ENCODE assay signal across 28 mouse cellular contexts in the genomic region with DNA sequence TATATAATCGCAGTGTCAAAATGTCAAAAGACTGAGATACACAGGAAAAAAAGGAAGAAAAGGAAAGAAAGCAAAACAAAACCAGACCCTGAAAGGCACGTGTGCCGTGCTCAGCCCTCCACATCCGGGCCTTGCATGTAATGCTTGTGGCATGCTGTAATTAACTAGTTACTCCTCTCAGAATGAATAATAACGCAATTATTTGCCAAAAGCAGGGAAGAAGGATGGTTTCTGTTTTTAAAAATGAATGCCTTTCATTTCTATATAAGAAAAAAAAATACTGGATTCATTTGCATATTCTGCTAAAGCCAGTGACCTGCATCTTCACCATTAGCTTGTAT.
DNase-seq lines count a peak whose midpoint lies in the region; ATAC-seq and TF ChIP-seq lines count a peak whose summit lies in the region.
"Had no signal": no experiment of that assay in that cellular context is flagged by ENCODE, and none has a peak within 500 bp of the region (broad histone marks: within the 10 kb centered on the region; RNA-seq: fewer than 3 reads in every experiment).

No protein-coding gene starts in this region.

- no peak overlapping the region for H3K4me3 ChIP-seq in forebrain, embryonic 12.5 days (replicated peaks)
- no peak overlapping the region for H3K4me3 ChIP-seq in forebrain, embryonic 11.5 days (ENCODE audit: low read depth, low read length)
- no peak overlapping the region for H3K4me3 ChIP-seq in C2C12 (ENCODE audit: insufficient read depth, poor library complexity, severe bottlenecking)
- H3K4me3 ChIP-seq in embryonic fibroblast, embryonic 13.5 days (ENCODE audit: insufficient read depth, low read length) = no peak overlapping the region
- no peak overlapping the region for H3K4me3 ChIP-seq in myocyte
- H3K4me3 ChIP-seq in thymus, adult 2 months (ENCODE audit: control insufficient read depth, insufficient read depth, low read length) = no peak overlapping the region
- H3K4me3 ChIP-seq: embryonic facial prominence, embryonic 10.5 days; embryonic facial prominence, embryonic 15.5 days; heart, embryonic 13.5 days; hindbrain, embryonic 10.5 days; hindbrain, embryonic 15.5 days; kidney, embryonic 15.5 days; left cerebral cortex, adult 2 months; limb, embryonic 13.5 days had no signal

- no peak for TF ChIP-seq POLR2A in embryonic fibroblast, embryonic 13.5 days (IDR thresholded peaks at IDR 0.05; ENCODE audit: low read depth, low read length)
- TF ChIP-seq POLR2A in myocyte (IDR thresholded peaks at IDR 0.05; ENCODE audit: insufficient read length, low read depth) = no peak
- TF ChIP-seq POLR2A in thymus, adult 2 months (IDR thresholded peaks at IDR 0.05; ENCODE audit: control insufficient read depth, extremely low read depth, insufficient read depth, low read length, poor library complexity) = no peak

- H3K9me3 ChIP-seq in forebrain, embryonic 12.5 days = no peaks in the 10 kb centered on the region
- no peaks in the 10 kb centered on the region for H3K9me3 ChIP-seq in forebrain, embryonic 11.5 days (ENCODE audit: control insufficient read depth, low read length)
- H3K9me3 ChIP-seq: embryonic facial prominence, embryonic 10.5 days; embryonic facial prominence, embryonic 15.5 days; G1E; heart, embryonic 13.5 days; hindbrain, embryonic 10.5 days; hindbrain, embryonic 15.5 days; kidney, embryonic 15.5 days; limb, embryonic 13.5 days had no signal

- H3K4me1 ChIP-seq in forebrain, embryonic 12.5 days = peaks cover 8% of the 10 kb centered on the region; the same call in 1 of the 2 replicates
- H3K4me1 ChIP-seq in forebrain, embryonic 11.5 days (replicated peaks; ENCODE audit: control insufficient read depth, insufficient read depth, low read length) = no peaks in the 10 kb centered on the region
- H3K4me1 ChIP-seq in embryonic fibroblast, embryonic 13.5 days (ENCODE audit: control insufficient read depth, insufficient read depth, low read length) = peaks cover 11% of the 10 kb centered on the region
- H3K4me1 ChIP-seq in thymus, adult 2 months (replicated peaks; ENCODE audit: control insufficient read depth, insufficient read depth, low read length) = no peaks in the 10 kb centered on the region
- H3K4me1 ChIP-seq: embryonic facial prominence, embryonic 10.5 days; heart, embryonic 13.5 days; hindbrain, embryonic 10.5 days; kidney, embryonic 15.5 days had no signal

- no peak for DNase-seq in forebrain, embryonic 11.5 days (ENCODE audit: low spot score)
- DNase-seq in thymus, adult 2 months = no peak
- DNase-seq in thymus, postnatal 4 days = no peak
- DNase-seq: adrenal gland, adult 2 months; adrenal gland, postnatal 36 days; cerebellum, adult 2 months; cerebellum, postnatal 14 days; heart, postnatal 10 days; kidney, adult 18-20 months; kidney, postnatal 25 days; lung, postnatal 36 days had no signal

- no peak for TF ChIP-seq CTCF in C2C12 (IDR thresholded peaks at IDR 0.05; ENCODE audit: control insufficient read depth, insufficient read depth, insufficient read length)
- no peak for TF ChIP-seq CTCF in embryonic fibroblast, embryonic 13.5 days (IDR thresholded peaks at IDR 0.05; ENCODE audit: borderline replicate concordance, insufficient read depth, low read length)
- TF ChIP-seq CTCF in thymus, adult 2 months (IDR thresholded peaks at IDR 0.05; ENCODE audit: borderline replicate concordance, control insufficient read depth, extremely low read depth, insufficient read depth, low read length, poor library complexity) = no peak

- H3K36me3 ChIP-seq in forebrain, embryonic 12.5 days (replicated peaks) = no peaks in the 10 kb centered on the region
- no peaks in the 10 kb centered on the region for H3K36me3 ChIP-seq in forebrain, embryonic 11.5 days (ENCODE audit: control insufficient read depth, insufficient read depth, low read length)
- H3K36me3 ChIP-seq in C2C12 (ENCODE audit: control insufficient read depth, insufficient read depth) (no peaks in the 10 kb centered on the region), myocyte (ENCODE audit: control insufficient read depth, insufficient read depth) (no peaks in the 10 kb centered on the region)
- H3K36me3 ChIP-seq in thymus, adult 2 months (ENCODE audit: control insufficient read depth, insufficient read depth, low read length) = no peaks in the 10 kb centered on the region
- H3K36me3 ChIP-seq: embryonic facial prominence, embryonic 10.5 days; embryonic facial prominence, embryonic 15.5 days; G1E; heart, embryonic 13.5 days; hindbrain, embryonic 10.5 days; hindbrain, embryonic 15.5 days; kidney, embryonic 15.5 days; limb, embryonic 13.5 days had no signal

- ATAC-seq in forebrain, embryonic 12.5 days (ENCODE audit: low FRiP score) = 0 out of 2 replicates have a peak, but pooled peaks have one; percentile 41
- ATAC-seq in forebrain, embryonic 11.5 days (replicated peaks; ENCODE audit: low FRiP score) = no peak
- ATAC-seq: activated CD4-positive, CD25-positive, alpha-beta regulatory T cell, adult 4 months; inflammation-experienced regulatory T-cells, adult 6 months had no signal

- H3K79me2 ChIP-seq in C2C12 (ENCODE audit: control insufficient read depth, insufficient read depth) (no peaks in the 10 kb centered on the region), myocyte (ENCODE audit: control insufficient read depth, insufficient read depth) (no peaks in the 10 kb centered on the region)

- no peaks in the 10 kb centered on the region for H3K79me3 ChIP-seq in C2C12 (ENCODE audit: low read depth)

- H3ac ChIP-seq in C2C12 (ENCODE audit: control insufficient read depth, insufficient read length, low read depth) = no peak overlapping the region
- no peak overlapping the region for H3ac ChIP-seq in myocyte (ENCODE audit: control insufficient read depth, insufficient read length)

- H3K27me3 ChIP-seq in forebrain, embryonic 12.5 days = no peaks in the 10 kb centered on the region
- no peaks in the 10 kb centered on the region for H3K27me3 ChIP-seq in forebrain, embryonic 11.5 days (ENCODE audit: control insufficient read depth, insufficient read depth, low read length)
- H3K27me3 ChIP-seq in C2C12 (ENCODE audit: control insufficient read depth, insufficient read depth, insufficient read length) (no peaks in the 10 kb centered on the region), myocyte (ENCODE audit: control insufficient read depth, insufficient read depth, insufficient read length) (no peaks in the 10 kb centered on the region)
- no peaks in the 10 kb centered on the region for H3K27me3 ChIP-seq in thymus, adult 2 months (ENCODE audit: control insufficient read depth, insufficient read depth, low read length)
- H3K27me3 ChIP-seq: embryonic facial prominence, embryonic 15.5 days; heart, embryonic 13.5 days; hindbrain, embryonic 15.5 days; kidney, embryonic 15.5 days; limb, embryonic 13.5 days had no signal

- no peak overlapping the region for H3K9ac ChIP-seq in forebrain, embryonic 12.5 days
- no peak overlapping the region for H3K9ac ChIP-seq in forebrain, embryonic 11.5 days (ENCODE audit: low read length)
- H3K9ac ChIP-seq: embryonic facial prominence, embryonic 15.5 days; heart, embryonic 13.5 days; hindbrain, embryonic 15.5 days; kidney, embryonic 15.5 days; limb, embryonic 13.5 days had no signal

- H3K27ac ChIP-seq in forebrain, embryonic 12.5 days = no peak overlapping the region
- no peak overlapping the region for H3K27ac ChIP-seq in forebrain, embryonic 11.5 days (ENCODE audit: low read depth, low read length)
- peak overlapping the region; percentile 98 for H3K27ac ChIP-seq in embryonic fibroblast, embryonic 13.5 days (ENCODE audit: insufficient read depth, low read length)
- no peak overlapping the region for H3K27ac ChIP-seq in thymus, adult 2 months (ENCODE audit: control insufficient read depth, insufficient read depth, low read length)
- H3K27ac ChIP-seq: embryonic facial prominence, embryonic 10.5 days; embryonic facial prominence, embryonic 15.5 days; heart, embryonic 13.5 days; hindbrain, embryonic 10.5 days; hindbrain, embryonic 15.5 days; kidney, embryonic 15.5 days; left cerebral cortex, adult 2 months; limb, embryonic 13.5 days had no signal

- H3K4me2 ChIP-seq in forebrain, embryonic 12.5 days = no peak overlapping the region
- H3K4me2 ChIP-seq in forebrain, embryonic 11.5 days (ENCODE audit: low read depth, low read length, severe bottlenecking) = no peak overlapping the region
- peak overlapping the region; percentile 61 for H3K4me2 ChIP-seq in myocyte (ENCODE audit: low read depth)
- H3K4me2 ChIP-seq: embryonic facial prominence, embryonic 15.5 days; heart, embryonic 13.5 days; hindbrain, embryonic 15.5 days; kidney, embryonic 15.5 days; limb, embryonic 13.5 days; liver, embryonic 11.5 days; midbrain, embryonic 11.5 days had no signal

- WGBS in forebrain, embryonic 12.5 days = 44% methylated on average over 5 of the region's 5 CpGs
- WGBS in forebrain, embryonic 11.5 days = 59% methylated on average over 5 of the region's 5 CpGs
- WGBS in thymus, adult 2 months = 63% methylated on average over 5 of the region's 5 CpGs

TF ChIP-seq in C2C12, 6 proteins besides CTCF, POLR2A, EP300 and RAD21:
- peak; percentile 63 for TF ChIP-seq USF1 (IDR thresholded peaks at IDR 0.05; ENCODE audit: low read depth)
- TF ChIP-seq MYOD1 (IDR thresholded peaks at IDR 0.05; ENCODE audit: control insufficient read depth, insufficient read length, low read depth) = no peak
- TF ChIP-seq CEBPB (IDR thresholded peaks at IDR 0.05; ENCODE audit: low read depth) = no peak
- TF ChIP-seq MYOG (IDR thresholded peaks at IDR 0.05; ENCODE audit: control insufficient read depth, extremely low read depth, insufficient read length) = no peak
- TF ChIP-seq MAX (IDR thresholded peaks at IDR 0.05) = peak; percentile 88
- no peak for TF ChIP-seq FOSL1 (IDR thresholded peaks at IDR 0.05; ENCODE audit: insufficient read depth, low read length, poor library complexity, severe bottlenecking)

TF ChIP-seq in myocyte, 11 proteins besides CTCF, POLR2A, EP300 and RAD21:
- TF ChIP-seq CEBPB (IDR thresholded peaks at IDR 0.05; ENCODE audit: insufficient read depth, poor library complexity, severe bottlenecking) (no peak), MAX (IDR thresholded peaks at IDR 0.05; ENCODE audit: low read depth) (peak; percentile 20)
